Mouse (Mus musculus) testis, adult 2 months (tissue): ENCODE measurements around the gene Cdon.

ENCODE experiments used
- CTCF ChIP-seq: fragments of 200-500 bp; IDR thresholded peaks from 2 replicates; pipeline ENCODE4 v1.5.1; 2012; ENCODE audit warnings: low read depth, mild to moderate bottlenecking, inconsistent platforms, low read length, moderate library complexity; ENCODE audit not compliant: control insufficient read depth, insufficient read depth, insufficient replicate concordance
- POLR2A ChIP-seq: fragments of 200-500 bp; IDR thresholded peaks from 2 replicates; pipeline ENCODE4 v1.6.1; 2012; ENCODE audit warnings: low read depth, mild to moderate bottlenecking, inconsistent platforms, low read length, moderate library complexity; ENCODE audit not compliant: control insufficient read depth

DNA sequence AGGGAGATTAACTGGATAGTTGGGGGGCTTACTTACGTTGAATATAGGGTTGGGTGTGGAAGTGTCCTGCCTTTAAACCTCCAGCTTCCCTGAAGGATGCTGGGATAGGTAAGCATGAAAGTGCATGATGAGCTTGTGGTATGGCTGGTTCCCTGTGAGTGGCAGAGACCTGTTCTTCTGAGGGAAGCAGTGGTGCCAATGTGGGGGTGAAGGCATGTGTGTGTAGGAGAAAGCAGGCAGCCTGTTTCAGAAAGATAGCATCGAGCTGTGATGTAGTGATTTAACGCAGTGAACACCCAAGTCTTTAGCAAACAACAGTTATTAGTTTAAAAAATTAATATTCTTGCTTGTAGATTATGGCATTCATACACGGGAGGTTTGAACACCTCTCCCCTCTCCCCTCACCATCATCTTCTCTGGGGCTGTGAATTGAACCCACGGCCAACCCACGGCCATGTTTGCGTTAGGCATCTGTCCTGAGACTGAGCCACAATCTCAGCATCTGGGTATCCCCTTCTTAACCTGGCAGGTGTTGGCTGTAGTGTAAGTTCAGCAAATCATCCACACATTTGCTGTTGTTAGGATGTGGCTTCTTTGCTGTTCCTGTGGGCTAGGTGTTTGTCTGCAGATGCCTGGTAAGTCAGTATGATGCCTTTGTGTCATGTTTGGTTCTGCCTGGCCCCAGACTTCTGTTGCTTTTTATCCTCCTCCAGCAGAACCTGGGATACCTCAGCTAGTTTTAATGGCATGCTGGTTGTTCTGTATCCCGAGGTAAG, 17.5 kb downstream of the Cdon start:
- TF ChIP-seq CTCF (no peak), POLR2A (no peak)
